Mouse (Mus musculus): ENCODE data around the gene Btbd17.

Btbd17 gene

DNA sequence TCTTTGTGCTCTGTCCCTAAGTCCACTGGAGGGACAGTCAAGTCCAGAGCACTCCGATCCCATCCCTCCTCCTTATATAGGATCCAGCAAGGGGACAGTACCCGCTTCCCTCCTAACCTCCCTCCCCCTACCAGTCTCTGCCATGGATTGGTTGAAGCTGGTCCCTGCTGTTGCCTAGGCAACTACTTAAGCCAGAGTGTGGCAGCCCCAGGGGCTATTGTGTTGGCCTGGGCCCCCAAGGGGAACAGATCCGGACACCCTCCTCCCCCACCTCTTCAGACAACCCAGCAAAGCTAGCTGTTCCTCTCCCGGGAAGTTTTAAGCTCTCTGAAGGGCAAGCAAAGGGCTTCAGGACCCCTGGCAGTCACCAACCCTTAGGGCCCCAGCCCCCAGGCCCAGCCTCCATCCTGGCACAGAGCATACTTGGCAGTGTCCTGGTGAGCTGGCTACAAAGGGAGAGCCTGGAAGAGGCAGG lies at the start of gene Btbd17:
Btbd17 (minus strand) TSS at position 98 of the 475 bp plus-strand sequence.
- DNase-seq = no peak

- no peak for DNase-seq
Observed at GRCm38 (mm10) chr11:114844464-114845220, 48.9 kb upstream of the Btbd17 start.

DNA sequence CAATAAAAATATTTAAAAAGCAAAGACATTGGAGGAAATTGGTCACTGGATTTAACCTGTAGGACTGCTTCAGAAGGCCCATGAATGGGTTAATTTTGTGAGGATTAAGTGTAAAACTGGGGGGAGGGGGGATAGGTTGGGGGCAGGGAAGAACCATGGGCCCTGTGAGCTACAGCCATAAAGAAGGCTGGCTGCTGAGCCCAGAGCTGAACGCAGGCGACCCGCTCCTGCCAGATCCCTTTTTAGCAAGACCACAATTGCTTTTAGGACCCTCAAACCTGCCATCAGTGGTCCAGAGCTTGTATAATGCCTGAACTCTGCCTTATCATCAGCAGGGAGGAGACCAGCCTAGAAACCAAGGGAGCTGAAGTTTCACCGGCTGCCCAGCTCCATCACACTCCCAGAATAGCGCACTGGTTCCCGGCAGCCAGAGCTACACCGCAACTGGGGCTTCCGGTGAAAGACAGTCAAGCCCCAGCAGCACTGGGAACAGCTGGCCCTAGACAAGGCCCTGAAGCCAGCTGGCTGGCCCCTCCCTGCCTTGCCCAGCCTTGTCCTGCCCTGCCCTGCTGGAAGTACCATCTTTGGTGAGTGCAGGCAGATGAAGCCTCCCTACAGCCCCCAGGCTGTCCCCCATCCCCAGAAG lies 48.2 kb upstream of the Btbd17 start:
- DNase-seq = peak; percentile 61

- DNase-seq = peak; percentile 19
Observed at GRCm38 (mm10) chr11:114833166-114833565, 37.4 kb upstream of the Btbd17 start.

- DNase-seq = no peak
Observed at GRCm38 (mm10) chr11:114830433-114830773, 34.7 kb upstream of the Btbd17 start.

DNA sequence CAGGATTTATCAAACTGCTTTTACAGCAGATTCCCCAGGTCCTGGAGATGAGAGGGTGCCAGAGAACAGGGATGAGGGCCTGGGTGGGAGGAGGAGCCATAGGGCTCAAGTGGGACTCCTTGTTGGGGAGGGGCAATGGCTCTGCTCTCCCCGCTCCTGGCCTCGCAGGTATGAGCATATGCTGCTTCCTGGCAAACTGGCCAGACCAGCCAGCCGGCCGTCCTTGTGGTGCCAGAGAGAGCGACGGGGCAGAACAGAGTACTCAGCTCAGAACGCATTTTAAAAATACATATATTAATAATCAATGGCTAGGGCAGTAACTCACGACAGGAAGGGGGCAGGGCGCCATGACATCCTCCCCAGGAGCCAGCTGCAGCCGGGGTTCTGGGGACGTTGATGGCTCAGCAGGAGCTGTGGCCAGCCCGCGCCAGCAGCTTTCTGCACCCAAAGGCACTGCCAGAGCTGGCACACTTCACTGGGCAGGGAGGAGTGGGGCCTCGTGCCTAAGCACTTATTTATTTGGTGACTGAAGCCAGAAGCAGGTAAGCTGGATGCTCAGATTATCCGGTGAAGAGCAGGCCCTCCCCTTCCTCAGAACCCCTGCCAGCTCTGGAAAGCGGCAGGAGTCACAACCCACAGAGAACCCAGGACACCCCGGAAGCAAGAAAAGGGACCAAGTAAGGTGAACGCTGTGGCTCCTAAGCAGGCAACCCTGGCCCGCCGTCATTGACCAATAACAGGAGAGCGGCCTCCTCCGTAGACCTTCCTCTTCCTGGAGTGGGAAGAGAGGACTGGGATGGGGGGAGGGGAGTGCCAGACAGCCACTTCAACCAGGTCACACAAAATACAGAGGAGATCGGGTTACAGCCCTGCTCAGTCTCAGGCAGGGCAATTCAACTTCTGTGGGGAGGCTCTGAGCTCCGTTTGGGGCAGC lies 34.0 kb upstream of the Btbd17 start:
- peak; percentile 79 for DNase-seq

- peak; percentile 28 for DNase-seq
Observed at GRCm38 (mm10) chr11:114826686-114827085, 30.9 kb upstream of the Btbd17 start.

GRCm38 (mm10) chr11:114823199-114823725 lies 27.5 kb upstream of the Btbd17 start:
- no peak for DNase-seq

DNA sequence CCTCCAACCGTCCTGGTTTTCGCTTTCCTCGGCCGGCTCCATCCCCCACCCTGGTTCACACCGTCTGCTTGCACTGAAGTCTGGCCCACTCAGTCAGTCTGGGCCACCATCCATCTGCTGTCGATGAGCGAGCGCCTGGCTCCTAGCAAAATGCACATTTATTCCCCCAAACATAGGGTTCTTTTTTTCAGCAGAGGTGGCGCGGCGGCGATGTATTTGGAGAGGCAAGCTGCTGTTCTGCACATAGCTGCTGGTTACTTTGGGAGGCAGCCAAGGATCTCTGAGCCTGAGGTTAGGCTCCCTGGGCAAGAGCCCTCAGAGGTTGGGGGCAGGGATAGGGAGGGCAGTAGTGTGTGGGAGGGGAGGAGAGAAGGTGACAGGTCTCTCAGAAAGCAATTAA lies 27.0 kb upstream of the Btbd17 start:
- peak; percentile 63 for DNase-seq

GRCm38 (mm10) chr11:114821325-114821724 lies 25.6 kb upstream of the Btbd17 start:
- DNase-seq = no peak

GRCm38 (mm10) chr11:114820444-114820843 lies 24.7 kb upstream of the Btbd17 start:
- DNase-seq = no peak

GRCm38 (mm10) chr11:114819110-114819509 lies 23.4 kb upstream of the Btbd17 start:
- no peak for DNase-seq

- no peak for DNase-seq
Observed at GRCm38 (mm10) chr11:114818185-114818584, 22.4 kb upstream of the Btbd17 start.

DNA sequence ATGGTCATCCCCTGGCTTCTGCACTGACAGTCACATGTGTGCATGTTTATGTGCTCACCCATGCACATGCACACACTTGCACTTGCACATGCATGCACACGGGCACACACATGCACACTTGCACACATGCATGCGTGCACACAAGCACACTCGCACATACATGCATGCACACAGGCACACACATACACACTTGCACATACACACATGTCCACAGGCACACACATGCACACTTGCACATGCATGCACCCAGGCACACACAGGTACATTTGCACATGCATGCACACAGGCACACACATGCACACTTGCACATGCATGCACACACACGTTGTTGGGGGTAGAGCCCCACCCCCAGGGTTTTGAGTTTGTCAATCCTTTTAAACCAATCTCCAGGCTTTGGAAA lies 21.2 kb upstream of the Btbd17 start:
- no peak for DNase-seq

GRCm38 (mm10) chr11:114814873-114815592 lies 19.3 kb upstream of the Btbd17 start:
- DNase-seq = no peak

GRCm38 (mm10) chr11:114812731-114813240 lies 17.0 kb upstream of the Btbd17 start:
- peak; percentile 93 for DNase-seq

DNA sequence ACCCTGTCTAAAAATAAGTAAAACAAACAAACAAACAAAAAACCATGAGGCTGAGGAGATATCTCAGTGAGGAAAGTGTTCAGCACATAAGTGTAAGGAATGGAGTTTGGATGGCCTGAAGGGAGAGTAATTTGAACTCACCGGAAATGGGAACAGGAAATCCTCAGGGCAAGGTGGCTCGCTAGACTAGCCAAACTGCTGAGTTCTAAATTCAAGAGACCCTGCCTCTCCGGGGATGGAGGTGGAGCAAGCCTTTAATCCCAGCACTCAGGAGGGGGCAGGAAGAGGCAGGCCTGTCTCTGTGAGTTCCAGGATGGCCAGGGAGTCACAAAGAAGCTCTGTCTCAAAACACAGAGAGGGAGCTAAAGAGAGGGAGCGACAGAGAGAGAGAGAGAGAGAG lies 14.6 kb upstream of the Btbd17 start:
- no peak for DNase-seq

DNA sequence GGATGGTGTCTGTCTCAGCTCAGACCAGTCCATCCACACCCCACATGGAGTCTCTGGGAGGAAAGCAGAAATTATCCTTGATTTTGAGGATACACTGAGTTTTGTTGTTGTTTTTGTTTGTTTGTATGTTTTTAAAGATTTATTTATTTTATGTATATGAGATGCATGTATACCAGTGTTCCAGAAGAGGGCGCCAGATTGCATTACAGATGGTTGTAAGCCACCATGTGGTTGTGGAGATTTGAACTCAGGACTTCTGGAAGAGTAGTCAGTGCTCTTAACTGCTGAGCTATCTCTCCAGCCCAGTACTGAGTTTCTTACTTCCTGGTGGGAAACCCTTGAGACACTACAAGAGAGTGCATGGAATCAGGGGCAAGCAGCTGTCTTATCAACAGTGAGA lies 13.6 kb upstream of the Btbd17 start:
- no peak for DNase-seq

- DNase-seq = no peak
Observed at GRCm38 (mm10) chr11:114807686-114808427, 12.1 kb upstream of the Btbd17 start.

- DNase-seq = no peak
Observed at GRCm38 (mm10) chr11:114807025-114807424, 11.3 kb upstream of the Btbd17 start.

GRCm38 (mm10) chr11:114803990-114804389 lies 8.2 kb upstream of the Btbd17 start:
- DNase-seq = no peak
